Mouse (Mus musculus) macrophage (primary cell): ENCODE measurements around the gene Psmd5. TPM values are rescaled to one million over a fixed set of nuclear protein-coding genes. Genes with fewer than 3 reads are reported as not detected.
A peak's percentile ranks its signal among the peaks of the same experiment; 100 is the strongest.
"Not testable (repeated sequence)": the region's sequence is repeated elsewhere in the genome, so short reads cannot be mapped to it uniquely, and the experiment has no call there.

Experiments used
- H3K27ac ChIP-seq: fragments of 350-480 bp; formaldehyde crosslinking; 2 replicates; pipeline ENCODE4 v1.9.0; 2021
- H3K36me3 ChIP-seq: fragments of 350-480 bp; formaldehyde crosslinking; 2 replicates; pipeline ENCODE4 v1.9.0; 2021; ENCODE audit errors: inconsistent target
- H3K4me3 ChIP-seq: fragments of 350-480 bp; formaldehyde crosslinking; 2 replicates; pipeline ENCODE4 v1.9.0; 2021; ENCODE audit errors: inconsistent target
- H3K79me2 ChIP-seq: fragments of 350-480 bp; formaldehyde crosslinking; 2 replicates; pipeline ENCODE4 v1.9.0; 2021; ENCODE audit errors: inconsistent target
- WGBS: methylation state at CpG from one replicate; pipeline ENCODE4 v1.1.7; 2026; ENCODE audit warnings: inconsistent platforms; ENCODE audit not compliant: missing documents; 5-methylcytosine and 5-hydroxymethylcytosine counted together
- polyA plus RNA-seq: library from polyadenylated mRNA; stranded (reverse); fragments of 250-400 nt; gene quantifications from 3 replicates; pipeline ENCODE4 v1.2.4, GENCODE M21; 2018; ENCODE audit warnings: inconsistent platforms

The Psmd5 gene
- polyA plus RNA-seq, 1 experiment from 2014 or later = 23.0 TPM

DNA sequence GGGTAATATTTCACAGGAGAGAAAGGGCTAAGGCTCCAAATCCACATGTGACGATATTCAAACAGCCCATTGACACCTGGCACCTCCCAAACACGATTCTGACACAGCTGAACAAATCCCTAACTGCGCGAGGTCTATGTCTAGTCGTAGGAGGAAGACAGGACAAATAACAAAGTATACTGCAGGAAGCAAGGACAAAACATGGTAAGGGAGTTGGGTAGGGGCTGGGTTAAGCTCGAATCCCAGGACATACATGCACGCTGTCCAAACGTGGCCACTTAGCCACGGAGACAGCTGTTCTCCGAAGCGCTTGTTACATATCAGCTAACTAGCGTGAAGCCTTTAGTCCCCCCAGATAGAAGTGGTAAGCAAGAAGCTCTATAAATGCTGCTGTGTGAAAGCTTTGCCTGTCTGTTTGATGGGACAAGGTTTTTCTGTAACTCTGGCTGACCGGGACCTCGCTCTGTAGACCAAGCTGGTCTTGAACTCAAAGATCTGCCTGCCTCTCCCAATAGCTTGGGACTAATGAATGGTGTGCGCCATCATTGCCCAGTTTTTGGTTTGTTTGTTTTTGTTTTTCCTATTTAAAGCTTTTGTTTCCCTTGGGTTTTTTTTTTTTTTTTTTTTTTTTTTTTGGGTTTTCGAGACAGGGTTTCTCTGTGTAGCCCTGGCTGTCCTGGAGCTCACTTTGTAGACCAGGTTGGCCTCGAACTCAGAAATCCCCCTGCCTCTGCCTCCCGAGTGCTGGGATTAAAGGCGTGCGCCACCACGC is 48.1 kb downstream of the Psmd5 start:
- WGBS = 44% methylated on average over 18 of the region's 21 CpGs
- peak overlapping the region; percentile 45 for H3K27ac ChIP-seq
- peaks cover 11% of the 10 kb centered on the region; the same call in 1 of the 2 replicates for H3K36me3 ChIP-seq
- H3K79me2 ChIP-seq = peaks cover 40% of the 10 kb centered on the region
- H3K4me3 ChIP-seq = peak overlapping the region; percentile 76

- under 1% methylated on average over 54 of the region's 57 CpGs for WGBS
- peaks cover 16% of the 10 kb centered on the region; the same call in 1 of the 2 replicates for H3K36me3 ChIP-seq
- peaks cover 46% of the 10 kb centered on the region for H3K79me2 ChIP-seq
- H3K4me3 ChIP-seq = peak within 1 kb of the TSS; percentile 76
- peak within 1 kb of the TSS; percentile 45 for H3K27ac ChIP-seq
These were observed 48.8 kb downstream of the Psmd5 start, which contains the start of gene Fbxw2 for GRCm38 (mm10) chr2:34825827-34826459. Fbxw2 (minus strand) TSS chr2:34826311.

DNA sequence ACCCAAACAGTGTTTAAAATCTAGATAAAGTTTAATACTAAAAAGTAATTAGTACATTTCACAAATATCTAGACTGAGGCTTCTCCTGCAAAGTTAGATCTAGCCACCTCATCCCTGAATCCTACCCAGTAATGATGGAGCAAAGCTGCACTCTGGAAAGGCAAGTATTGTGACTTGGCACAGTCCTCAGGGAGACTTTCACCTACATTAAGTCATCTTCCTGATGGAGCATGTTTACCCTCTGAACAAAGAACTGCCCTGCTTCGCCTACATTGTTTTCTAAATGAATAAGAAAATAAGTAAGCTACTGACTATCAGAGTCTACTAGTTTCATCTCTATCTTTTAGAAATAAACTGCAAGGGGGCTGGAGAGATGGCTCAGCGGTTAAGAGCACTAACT is 56.3 kb downstream of the Psmd5 start:
- 100% methylated on average over 2 of the region's 2 CpGs for WGBS
- H3K27ac ChIP-seq = no peak overlapping the region
- peaks cover 47% of the 10 kb centered on the region; the same call in 1 of the 2 replicates for H3K36me3 ChIP-seq
- H3K4me3 ChIP-seq = no peak overlapping the region
- H3K79me2 ChIP-seq = peaks cover 70% of the 10 kb centered on the region

- not testable (repeated sequence) for H3K4me3 ChIP-seq, H3K27ac ChIP-seq
- Histone ChIP-seq H3K79me2 (peaks cover 73% of the 10 kb centered on the region), H3K36me3 (peaks cover 54% of the 10 kb centered on the region)
- WGBS = 100% methylated on average over 2 of the region's 2 CpGs
These were observed 58.9 kb downstream of the Psmd5 start for GRCm38 (mm10) chr2:34815893-34816292.

DNA sequence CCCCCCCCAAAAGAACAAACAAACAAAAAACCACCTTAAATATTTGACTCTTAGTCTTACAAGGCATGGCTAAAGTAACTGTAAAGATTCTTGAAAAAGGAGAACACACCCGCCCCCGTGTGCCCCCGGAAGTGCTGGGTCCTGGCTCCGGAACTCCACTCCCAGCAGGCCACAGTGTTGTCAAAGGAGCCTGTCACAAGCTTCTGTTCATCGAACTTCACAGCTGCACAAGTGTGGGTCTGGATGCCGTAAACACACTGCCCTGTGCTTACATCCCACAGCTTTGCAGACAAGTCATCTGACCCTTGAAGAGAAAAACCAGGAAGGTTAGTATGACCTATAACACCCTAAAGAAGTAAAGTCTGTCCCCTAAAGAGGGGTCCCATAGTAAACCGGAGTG is 62.1 kb downstream of the Psmd5 start:
- Histone ChIP-seq H3K27ac (no peak overlapping the region), H3K4me3 (no peak overlapping the region), H3K79me2 (peaks cover 99% of the 10 kb centered on the region), H3K36me3 (peaks cover 56% of the 10 kb centered on the region)
- WGBS = 74% methylated on average over 7 of the region's 7 CpGs

GRCm38 (mm10) chr2:34810775-34811174 is 64.0 kb downstream of the Psmd5 start:
- 96% methylated on average over 3 of the region's 3 CpGs for WGBS
- peaks cover 48% of the 10 kb centered on the region for H3K36me3 ChIP-seq
- H3K27ac ChIP-seq = no peak overlapping the region
- peaks cover 96% of the 10 kb centered on the region for H3K79me2 ChIP-seq
- no peak overlapping the region for H3K4me3 ChIP-seq

- Histone ChIP-seq H3K36me3 (peaks cover 42% of the 10 kb centered on the region), H3K4me3 (no peak overlapping the region), H3K79me2 (peaks cover 96% of the 10 kb centered on the region), H3K27ac (no peak overlapping the region)
- 75% methylated on average over 1 of the region's 1 CpGs for WGBS
These were observed 65.2 kb downstream of the Psmd5 start for GRCm38 (mm10) chr2:34809568-34809967.

GRCm38 (mm10) chr2:34808057-34808456 is 66.7 kb downstream of the Psmd5 start:
- no peak overlapping the region for H3K27ac ChIP-seq
- H3K36me3 ChIP-seq = peaks cover 26% of the 10 kb centered on the region
- no peak overlapping the region for H3K4me3 ChIP-seq
- 56% methylated on average over 2 of the region's 2 CpGs for WGBS
- H3K79me2 ChIP-seq = peaks cover 96% of the 10 kb centered on the region

GRCm38 (mm10) chr2:34805364-34805950 is 69.3 kb downstream of the Psmd5 start:
- WGBS = 93% methylated on average over 10 of the region's 10 CpGs

GRCm38 (mm10) chr2:34804815-34805214 is 70.0 kb downstream of the Psmd5 start:
- H3K27ac ChIP-seq = no peak overlapping the region
- H3K36me3 ChIP-seq = no peaks in the 10 kb centered on the region; the same call in 1 of the 2 replicates
- H3K79me2 ChIP-seq = peaks cover 73% of the 10 kb centered on the region
- WGBS = 78% methylated on average over 1 of the region's 1 CpGs
- no peak overlapping the region for H3K4me3 ChIP-seq

More at GRCm38 (mm10) chr2:34805364-34805950, 69.3 kb downstream of the Psmd5 start:
- H3K4me3 ChIP-seq = no peak overlapping the region
- H3K36me3 ChIP-seq = peaks cover 2% of the 10 kb centered on the region; the same call in 1 of the 2 replicates
- no peak overlapping the region for H3K27ac ChIP-seq
- peaks cover 79% of the 10 kb centered on the region for H3K79me2 ChIP-seq

DNA sequence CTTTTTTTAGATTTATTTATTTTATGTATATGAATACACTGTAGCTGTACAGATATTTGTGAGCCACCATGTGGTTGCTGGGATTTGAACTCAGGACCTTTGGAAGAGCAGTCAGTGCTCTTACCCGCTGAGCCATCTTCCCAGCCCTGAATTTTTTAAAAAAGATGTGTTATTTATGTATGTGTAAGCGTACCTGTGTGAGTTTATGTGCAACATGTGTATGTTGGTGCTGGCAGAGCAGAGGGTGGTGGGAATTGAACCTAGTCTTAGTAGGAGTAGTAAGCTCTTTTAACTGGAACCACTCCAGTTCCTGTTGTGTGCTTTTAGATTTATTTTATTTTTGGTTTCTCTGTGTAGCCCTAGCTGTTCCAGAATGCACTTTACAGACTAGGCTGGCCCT is 70.6 kb downstream of the Psmd5 start:
- 93% methylated on average over 2 of the region's 2 CpGs for WGBS
- H3K79me2 ChIP-seq = peaks cover 66% of the 10 kb centered on the region
- H3K36me3 ChIP-seq = no peaks in the 10 kb centered on the region
- no peak overlapping the region for H3K4me3 ChIP-seq
- no peak overlapping the region for H3K27ac ChIP-seq

DNA sequence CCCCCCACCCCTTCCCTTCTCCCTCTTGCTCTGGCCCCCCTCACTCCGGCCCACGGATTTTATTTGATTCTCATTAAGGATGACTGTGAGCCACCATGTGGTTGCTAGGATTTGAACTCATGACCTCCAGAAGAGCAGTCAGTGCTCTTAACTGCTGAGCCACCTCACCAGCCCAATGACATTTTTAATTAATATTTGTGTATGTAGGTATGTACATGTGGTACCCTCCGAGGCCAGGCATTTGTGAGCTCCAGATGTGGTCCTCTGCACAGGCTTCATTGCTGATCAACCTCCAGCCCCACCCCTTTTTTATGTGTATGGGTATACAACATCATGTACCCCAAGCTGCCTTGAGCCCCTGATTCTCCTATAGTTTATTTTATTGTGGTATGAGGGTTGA is 71.0 kb downstream of the Psmd5 start:
- no peak overlapping the region for H3K27ac ChIP-seq
- no peak overlapping the region for H3K4me3 ChIP-seq
- peaks cover 62% of the 10 kb centered on the region for H3K79me2 ChIP-seq
- H3K36me3 ChIP-seq = no peaks in the 10 kb centered on the region
- 84% methylated on average over 3 of the region's 3 CpGs for WGBS

GRCm38 (mm10) chr2:34802565-34803245 is 72.1 kb downstream of the Psmd5 start:
- 0% methylated on average over 16 of the region's 32 CpGs for WGBS
- H3K4me3 ChIP-seq = peak overlapping the region; percentile 48
- peaks cover 51% of the 10 kb centered on the region for H3K79me2 ChIP-seq
- peak overlapping the region; percentile 39 for H3K27ac ChIP-seq
- not testable (repeated sequence) for H3K36me3 ChIP-seq
